8 mouse cellular contexts compared by ENCODE assay signal in the genomic region with DNA sequence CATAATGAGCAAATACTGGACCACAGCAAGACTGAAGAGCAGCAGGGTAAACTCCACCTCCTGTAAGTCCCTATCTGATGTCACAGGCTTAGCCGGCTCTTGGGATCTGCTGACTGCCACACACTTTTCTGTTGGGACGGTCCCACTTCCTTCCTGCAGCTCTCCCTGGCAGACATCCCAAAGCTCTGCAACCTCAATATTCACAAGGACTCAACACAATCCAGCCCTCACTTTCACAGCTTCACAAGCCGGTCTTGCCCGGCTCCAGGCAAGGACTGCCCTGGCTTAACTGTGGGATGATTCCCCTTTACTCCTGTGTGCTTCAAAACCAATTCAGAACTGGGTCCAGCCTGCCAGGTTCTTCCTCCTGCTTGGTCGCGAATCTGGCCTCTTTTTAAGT. TPM values are rescaled to one million over a fixed set of nuclear protein-coding genes. Genes with fewer than 3 reads are reported as not detected.
DNase-seq lines count a peak whose midpoint lies in the region; ATAC-seq lines count a peak whose summit lies in the region.

No protein-coding gene starts in this region.

- intact Hi-C loops in gastrocnemius, postnatal 14 days (cut with DNase I; ENCODE audit: low total_unique reads): no loop called here

- H3K27ac ChIP-seq in hindbrain, embryonic 15.5 days (replicated peaks): peak overlapping the region; percentile 25; the same call in 1 of the 2 replicates
- no peak overlapping the region for H3K27ac ChIP-seq in hindbrain, embryonic 13.5 days
- H3K27ac ChIP-seq in kidney, embryonic 15.5 days: peak overlapping the region; percentile 54; the same call in 1 of the 2 replicates

- H3K9me3 ChIP-seq in hindbrain, embryonic 15.5 days: no peaks in the 10 kb centered on the region
- peaks cover 5% of the 10 kb centered on the region; the same call in 1 of the 2 replicates for H3K9me3 ChIP-seq in hindbrain, embryonic 13.5 days
- H3K9me3 ChIP-seq in kidney, embryonic 15.5 days (replicated peaks): no peaks in the 10 kb centered on the region; the same call in 1 of the 2 replicates

- WGBS in hindbrain, embryonic 15.5 days: 42% methylated on average over 6 of the region's 6 CpGs
- WGBS in hindbrain, embryonic 13.5 days: 43% methylated on average over 6 of the region's 6 CpGs
- WGBS in kidney, embryonic 15.5 days: 42% methylated on average over 6 of the region's 6 CpGs

- H3K27me3 ChIP-seq in hindbrain, embryonic 15.5 days: no peaks in the 10 kb centered on the region
- H3K27me3 ChIP-seq in hindbrain, embryonic 13.5 days: no peaks in the 10 kb centered on the region
- no peaks in the 10 kb centered on the region for H3K27me3 ChIP-seq in kidney, embryonic 15.5 days

- H3K4me2 ChIP-seq in hindbrain, embryonic 15.5 days: peak overlapping the region; percentile 12; the same call in 1 of the 2 replicates
- no peak overlapping the region for H3K4me2 ChIP-seq in hindbrain, embryonic 13.5 days
- H3K4me2 ChIP-seq in kidney, embryonic 15.5 days: no peak overlapping the region

- H3K36me3 ChIP-seq in hindbrain, embryonic 15.5 days: no peaks in the 10 kb centered on the region
- H3K36me3 ChIP-seq in hindbrain, embryonic 13.5 days: no peaks in the 10 kb centered on the region; the same call in 1 of the 2 replicates
- H3K36me3 ChIP-seq in kidney, embryonic 15.5 days: peaks cover 6% of the 10 kb centered on the region; the same call in 1 of the 2 replicates

- H3K4me1 ChIP-seq in hindbrain, embryonic 15.5 days (replicated peaks): 0 out of 2 replicates have a peak, but pooled peaks cover 6% of the 10 kb centered on the region
- 0 out of 2 replicates have a peak, but pooled peaks cover 6% of the 10 kb centered on the region for H3K4me1 ChIP-seq in hindbrain, embryonic 13.5 days (replicated peaks)
- H3K4me1 ChIP-seq in kidney, embryonic 15.5 days: peaks cover 18% of the 10 kb centered on the region

- H3K9ac ChIP-seq in hindbrain, embryonic 15.5 days: no peak overlapping the region
- H3K9ac ChIP-seq in hindbrain, embryonic 13.5 days: no peak overlapping the region; the same call in 1 of the 2 replicates
- no peak overlapping the region for H3K9ac ChIP-seq in kidney, embryonic 15.5 days

- H3K4me3 ChIP-seq in hindbrain, embryonic 15.5 days: no peak overlapping the region
- no peak overlapping the region for H3K4me3 ChIP-seq in hindbrain, embryonic 13.5 days
- H3K4me3 ChIP-seq in kidney, embryonic 15.5 days (replicated peaks): no peak overlapping the region

- peak; percentile 32 for DNase-seq in gastrocnemius, postnatal 14 days
- DNase-seq in lung, postnatal 4 days: peak; percentile 50 to 67
- DNase-seq in spleen, adult 12 weeks (ENCODE audit: low spot score): no peak
- no peak for DNase-seq in frontal cortex, postnatal 36 days (ENCODE audit: low spot score in 2 of 2)

- ATAC-seq in hindbrain, embryonic 15.5 days (ENCODE audit: low FRiP score, low read depth): 0 out of 2 replicates have a peak, but pooled peaks have one; percentile 59
- no peak for ATAC-seq in hindbrain, embryonic 13.5 days (ENCODE audit: low FRiP score)
- no peak for ATAC-seq in kidney, embryonic 15.5 days (replicated peaks; ENCODE audit: low FRiP score)
- ATAC-seq in monocyte, adult 5-6 weeks (replicated peaks; ENCODE audit: insufficient number of reproducible peaks, low FRiP score, low TSS enrichment, poor library complexity, severe bottlenecking): no peak

RNA-seq across cellular contexts. Expression of a gene that starts 21.1 kb away (rescaled TPM):
- polyA plus RNA-seq in hindbrain, embryonic 15.5 days (2015; fragmentation: Nextera tagmentation; extraction: Ambion mirVana): 51.7 and 54.8 TPM in 2 replicates
- polyA plus RNA-seq in hindbrain, embryonic 13.5 days (2015; fragmentation: Nextera tagmentation; extraction: Ambion mirVana): 48.8 and 55.0 TPM in 2 replicates
- 10 to 100 TPM; 16.6 to 17.4 TPM for total RNA-seq in gastrocnemius, postnatal 14 days (2021)
- 76.3 and 78.1 TPM in 2 replicates for polyA plus RNA-seq in kidney, embryonic 15.5 days (2015; fragmentation: Nextera tagmentation; extraction: Ambion mirVana)
- 29.5 to 30.7 TPM (median 29.8 TPM) in 3 replicates for total RNA-seq in monocyte, adult 5-6 weeks (2017)

RNA-seq across cellular contexts. Expression of a gene that starts 23.9 kb away (rescaled TPM):
- polyA plus RNA-seq in hindbrain, embryonic 15.5 days (2015; fragmentation: Nextera tagmentation; extraction: Ambion mirVana): 0.16 and 0.17 TPM in 2 replicates
- 0.12 and 0.16 TPM in 2 replicates for polyA plus RNA-seq in hindbrain, embryonic 13.5 days (2015; fragmentation: Nextera tagmentation; extraction: Ambion mirVana)
- total RNA-seq in gastrocnemius, postnatal 14 days (2021): not detected
- polyA plus RNA-seq in kidney, embryonic 15.5 days (2015; fragmentation: Nextera tagmentation; extraction: Ambion mirVana): 0.30 and 0.35 TPM in 2 replicates
- 0.32 TPM in 1 of 3 replicates, not detected in the others for total RNA-seq in monocyte, adult 5-6 weeks (2017)

RNA-seq across cellular contexts. Expression of a gene that starts 46.5 kb away (rescaled TPM):
- polyA plus RNA-seq in hindbrain, embryonic 15.5 days (2015; fragmentation: Nextera tagmentation; extraction: Ambion mirVana): 57.8 and 61.0 TPM in 2 replicates
- polyA plus RNA-seq in hindbrain, embryonic 13.5 days (2015; fragmentation: Nextera tagmentation; extraction: Ambion mirVana): 62.5 and 68.2 TPM in 2 replicates
- total RNA-seq in gastrocnemius, postnatal 14 days (2021): 10 to 100 TPM; 36.7 to 45.6 TPM
- 84.9 and 85.4 TPM in 2 replicates for polyA plus RNA-seq in kidney, embryonic 15.5 days (2015; fragmentation: Nextera tagmentation; extraction: Ambion mirVana)
- 256 to 830 TPM (median 616 TPM) in 3 replicates for total RNA-seq in monocyte, adult 5-6 weeks (2017)

Comparison
In these comparisons a context has a peak if more than half of its experiments do, and no peak if none do; other contexts are left out.
1. DNase-seq: peak in gastrocnemius, postnatal 14 days (single experiment) and lung, postnatal 4 days (2 of 2); none in spleen, adult 12 weeks (single experiment) and frontal cortex, postnatal 36 days (0 of 2).